Mouse (Mus musculus) forebrain, embryonic 12.5 days (tissue): ENCODE data around the gene Ggct. TPM values are rescaled to one million over a fixed set of nuclear protein-coding genes. Genes with fewer than 3 reads are reported as not detected.

Source experiments
- ATAC-seq: fragments of 200-750 bp; cut with Nextera tagmentation; 2 replicates; pipeline ENCODE4 v1.8.0; 2017; ENCODE audit warnings: moderate TSS enrichment; ENCODE audit not compliant: low FRiP score
- H3K27ac ChIP-seq: fragments of 300-500 bp; sonication (generic); 2 replicates; pipeline ENCODE4 v1.5.1; 2016; ENCODE audit warnings: mild to moderate bottlenecking
- H3K27me3 ChIP-seq: fragments of 300-500 bp; sonication (generic); 2 replicates; pipeline ENCODE4 v1.6.1; 2016; ENCODE audit warnings: mild to moderate bottlenecking
- H3K36me3 ChIP-seq: fragments of 300-500 bp; sonication (generic); replicated peaks from 2 replicates; pipeline ENCODE4 v1.6.1; 2016; ENCODE audit warnings: mild to moderate bottlenecking
- H3K4me1 ChIP-seq: fragments of 300-500 bp; sonication (generic); 2 replicates; pipeline ENCODE4 v1.6.1; 2016
- H3K4me2 ChIP-seq: fragments of 300-500 bp; sonication (generic); 2 replicates; pipeline ENCODE4 v1.6.1; 2016; ENCODE audit warnings: mild to moderate bottlenecking, moderate library complexity
- H3K4me3 ChIP-seq: fragments of 300-500 bp; sonication (generic); replicated peaks from 2 replicates; pipeline ENCODE4 v1.5.1; 2016; ENCODE audit warnings: mild to moderate bottlenecking
- H3K9ac ChIP-seq: fragments of 300-500 bp; sonication (generic); 2 replicates; pipeline ENCODE4 v1.6.1; 2016; ENCODE audit warnings: mild to moderate bottlenecking
- H3K9me3 ChIP-seq: fragments of 300-500 bp; sonication (generic); 2 replicates; pipeline ENCODE4 v1.6.1; 2016
- WGBS: fragments of 180-500 bp; shearing (Covaris S2); methylation state at CpG from one replicate; pipeline ENCODE4 v1.1.7; 2016; 5-methylcytosine and 5-hydroxymethylcytosine counted together
- polyA plus RNA-seq: library from polyadenylated mRNA; unstranded; fragments of >200 nt; fragmentation: Nextera tagmentation; extraction: Ambion mirVana; gene quantifications from 2 replicates; pipeline ENCODE4 v1.2.1, GENCODE M21; 2016

Ggct gene
- polyA plus RNA-seq, 1 experiment from 2014 or later: 9.4 TPM

DNA sequence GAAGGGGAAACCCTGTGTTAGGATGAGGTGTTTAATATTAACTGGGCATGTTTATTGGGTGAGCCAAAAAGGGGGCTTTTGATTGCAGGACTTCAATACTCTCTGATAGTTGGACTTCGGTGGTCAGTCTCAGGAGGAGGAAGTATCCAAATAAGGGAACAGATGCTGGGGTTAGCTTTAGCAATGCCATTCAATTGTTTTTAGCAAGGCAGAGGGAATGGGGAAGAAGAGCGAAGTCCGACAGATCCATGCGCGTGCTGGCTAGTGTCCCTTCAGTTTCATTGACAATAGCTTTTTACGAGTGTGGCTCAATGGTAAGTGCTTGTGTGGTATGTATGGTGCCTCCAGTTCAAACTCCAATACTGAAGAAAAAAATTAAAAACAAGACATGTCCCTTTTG, 51.6 kb downstream of the Ggct start:
- no peaks in the 10 kb centered on the region for H3K36me3 ChIP-seq
- peaks cover 30% of the 10 kb centered on the region for H3K27me3 ChIP-seq
- no peaks in the 10 kb centered on the region for H3K9me3 ChIP-seq
- 92% methylated on average over 6 of the region's 6 CpGs for WGBS
- H3K4me1 ChIP-seq: no peaks in the 10 kb centered on the region
- no peak overlapping the region for H3K27ac ChIP-seq
- H3K4me3 ChIP-seq: no peak overlapping the region
- no peak overlapping the region for H3K9ac ChIP-seq
- H3K4me2 ChIP-seq: no peak overlapping the region
- no peak for ATAC-seq

DNA sequence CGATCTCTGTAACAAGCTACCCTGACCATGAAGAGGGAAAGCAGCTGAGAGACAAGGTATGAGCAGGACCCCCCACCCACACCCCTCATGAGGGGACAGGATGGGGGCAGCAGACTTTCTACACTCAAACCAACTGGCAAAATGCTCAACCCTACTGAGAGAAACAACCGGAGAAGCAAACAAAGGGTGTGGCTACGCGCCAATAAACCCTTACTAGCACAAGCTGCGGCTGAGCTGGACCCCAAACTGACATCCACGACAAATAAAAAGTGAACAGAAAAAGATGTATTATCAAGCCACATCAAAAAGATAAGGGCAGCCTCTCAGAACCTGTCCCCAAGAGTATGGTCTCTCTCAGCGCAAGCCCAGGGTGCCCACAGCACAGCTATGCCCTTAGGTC, 52.6 kb downstream of the Ggct start:
- ATAC-seq: no peak
- H3K4me1 ChIP-seq: no peaks in the 10 kb centered on the region
- H3K27ac ChIP-seq: no peak overlapping the region
- H3K9me3 ChIP-seq: no peaks in the 10 kb centered on the region
- 85% methylated on average over 7 of the region's 7 CpGs for WGBS
- no peaks in the 10 kb centered on the region for H3K36me3 ChIP-seq
- H3K27me3 ChIP-seq: peaks cover 29% of the 10 kb centered on the region
- H3K4me3 ChIP-seq: no peak overlapping the region
- no peak overlapping the region for H3K4me2 ChIP-seq
- no peak overlapping the region for H3K9ac ChIP-seq

DNA sequence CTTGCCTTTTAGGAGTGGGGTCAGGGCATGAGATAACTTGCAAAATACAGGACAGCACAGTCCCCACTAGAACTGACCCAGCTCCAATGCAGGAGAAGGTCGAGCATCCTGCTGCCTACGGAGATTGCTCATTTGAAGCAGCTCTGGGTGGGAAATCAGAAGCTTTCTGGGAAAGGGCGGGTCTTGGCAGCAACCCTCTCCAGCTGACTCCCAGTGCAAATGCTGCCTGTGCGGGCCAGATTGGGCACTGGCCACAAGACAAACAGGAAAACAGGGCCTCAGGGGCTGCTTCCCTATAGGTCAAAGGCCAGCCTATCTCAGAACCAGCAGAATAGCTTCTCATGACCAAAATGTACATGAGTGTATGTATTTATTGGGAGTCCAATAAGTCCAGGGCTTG, 53.1 kb downstream of the Ggct start:
- Histone ChIP-seq H3K27ac (no peak overlapping the region), H3K4me1 (no peaks in the 10 kb centered on the region), H3K36me3 (no peaks in the 10 kb centered on the region), H3K9me3 (no peaks in the 10 kb centered on the region), H3K9ac (no peak overlapping the region), H3K27me3 (peaks cover 24% of the 10 kb centered on the region), H3K4me2 (no peak overlapping the region), H3K4me3 (no peak overlapping the region)
- ATAC-seq: no peak
- 80% methylated on average over 4 of the region's 4 CpGs for WGBS

DNA sequence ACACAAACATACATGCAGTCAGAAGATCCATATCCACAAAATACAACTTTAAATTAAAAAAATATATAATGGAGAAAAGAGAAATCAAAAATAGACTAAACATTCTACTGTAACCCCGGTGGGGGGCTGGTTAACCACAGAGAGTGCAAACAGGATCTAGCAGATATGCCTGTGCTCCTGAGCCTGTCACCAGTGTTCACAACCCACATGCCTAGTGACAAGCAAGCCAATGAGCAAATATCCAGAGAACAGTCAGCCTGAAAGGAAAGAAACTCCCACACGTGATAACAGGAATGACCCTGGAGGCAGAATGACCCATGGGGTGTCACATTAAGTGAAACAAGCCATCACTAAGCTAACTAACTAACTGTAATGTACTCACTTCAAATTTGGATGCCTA, 56.3 kb downstream of the Ggct start:
- WGBS: 86% methylated on average over 2 of the region's 2 CpGs

DNA sequence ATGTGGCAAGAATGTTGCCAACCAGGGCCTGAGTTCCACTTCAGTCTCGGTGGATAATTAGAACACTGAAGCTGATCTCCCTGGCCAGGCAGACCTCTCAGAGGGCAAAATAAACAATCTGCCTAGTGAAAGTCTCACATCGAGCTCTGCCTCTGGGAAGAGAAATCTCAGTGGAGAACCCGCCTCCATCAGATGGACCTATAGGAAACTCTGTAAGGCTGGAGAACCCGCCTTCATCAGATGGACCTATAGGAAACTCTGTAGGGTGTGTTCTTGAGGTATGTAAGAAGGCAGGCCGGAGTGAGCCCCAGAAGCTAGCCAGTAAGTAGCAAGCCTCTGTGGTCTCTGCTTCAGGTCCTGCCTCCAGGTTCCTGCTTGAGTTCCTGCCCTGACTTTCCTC, 57.8 kb downstream of the Ggct start:
- H3K4me2 ChIP-seq: no peak overlapping the region
- ATAC-seq: no peak
- no peaks in the 10 kb centered on the region for H3K4me1 ChIP-seq
- 83% methylated on average over 5 of the region's 5 CpGs for WGBS
- no peaks in the 10 kb centered on the region for H3K36me3 ChIP-seq
- H3K9me3 ChIP-seq: no peaks in the 10 kb centered on the region
- H3K27ac ChIP-seq: no peak overlapping the region
- H3K9ac ChIP-seq: no peak overlapping the region
- no peak overlapping the region for H3K4me3 ChIP-seq
- H3K27me3 ChIP-seq: no peaks in the 10 kb centered on the region

More for the DNA sequence above, 56.3 kb downstream of the Ggct start:
- Histone ChIP-seq H3K27ac (no peak overlapping the region), H3K4me1 (no peaks in the 10 kb centered on the region), H3K9ac (no peak overlapping the region), H3K27me3 (no peaks in the 10 kb centered on the region), H3K4me2 (no peak overlapping the region), H3K4me3 (no peak overlapping the region), H3K36me3 (no peaks in the 10 kb centered on the region), H3K9me3 (no peaks in the 10 kb centered on the region)
- ATAC-seq: no peak

DNA sequence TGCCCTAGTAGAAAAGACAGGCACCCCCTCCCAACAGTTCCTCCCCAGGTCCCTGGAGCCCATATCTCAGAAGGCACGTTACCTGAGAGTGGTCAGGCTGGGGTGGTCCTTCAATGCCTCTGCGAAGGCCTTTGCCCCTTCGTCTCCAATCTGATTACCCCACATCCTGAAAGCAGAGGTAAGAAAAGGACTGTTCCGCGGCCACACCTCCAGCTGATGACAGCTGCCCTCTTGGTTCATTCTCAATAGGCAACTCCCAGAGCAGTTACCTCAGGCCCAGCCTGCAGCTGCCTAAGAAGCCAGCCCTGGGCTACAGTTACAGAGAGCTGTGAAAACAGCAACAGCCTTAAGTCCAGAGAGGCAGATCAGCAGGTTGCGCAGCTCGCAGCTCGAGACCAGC, 58.4 kb downstream of the Ggct start:
- ATAC-seq: no peak
- Histone ChIP-seq H3K27me3 (no peaks in the 10 kb centered on the region), H3K4me3 (no peak overlapping the region), H3K4me2 (no peak overlapping the region), H3K9ac (no peak overlapping the region), H3K36me3 (no peaks in the 10 kb centered on the region), H3K4me1 (no peaks in the 10 kb centered on the region), H3K27ac (no peak overlapping the region), H3K9me3 (no peaks in the 10 kb centered on the region)
- 94% methylated on average over 8 of the region's 8 CpGs for WGBS

DNA sequence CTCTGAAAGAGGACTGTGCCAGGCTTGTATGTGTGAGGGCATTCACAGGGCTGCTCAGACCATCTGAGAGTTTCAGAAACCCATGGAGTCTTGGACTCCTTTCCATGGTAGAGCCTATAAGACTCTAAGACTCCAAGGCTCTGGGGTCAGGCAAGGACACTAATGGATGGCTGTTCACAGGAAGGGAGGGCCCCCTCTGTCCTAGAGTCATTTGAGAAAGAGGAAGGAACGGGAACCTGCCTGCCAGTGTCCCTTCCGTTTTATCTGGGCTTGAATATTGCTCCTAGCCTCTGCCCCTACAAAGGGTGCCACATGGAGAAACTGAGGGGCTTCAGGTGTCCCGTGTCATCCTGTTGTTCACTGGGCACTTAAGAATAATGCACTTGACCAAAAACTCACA, 58.9 kb downstream of the Ggct start:
- no peak overlapping the region for H3K9ac ChIP-seq
- WGBS: 79% methylated on average over 3 of the region's 3 CpGs
- ATAC-seq: no peak

DNA sequence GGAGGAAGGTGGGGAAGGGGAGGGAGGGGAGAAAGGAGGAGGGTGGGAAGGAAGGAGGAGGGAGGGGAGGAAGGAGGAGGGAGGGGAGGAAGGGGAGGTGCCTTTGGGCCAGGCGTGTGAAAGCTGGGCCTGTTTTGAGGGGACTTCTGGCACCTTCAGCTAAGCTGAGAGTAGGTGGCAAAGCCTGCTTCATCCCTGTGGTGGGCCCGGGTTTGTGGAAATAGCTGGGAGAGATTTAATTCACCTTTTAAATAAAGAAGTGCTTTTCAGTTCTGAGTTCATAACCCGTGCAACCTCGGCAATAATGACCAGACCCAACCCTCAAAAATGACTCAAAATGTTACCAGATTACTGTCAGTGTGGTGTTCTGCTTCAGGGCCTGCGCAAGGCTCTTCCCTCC, 59.5 kb downstream of the Ggct start:
- no peaks in the 10 kb centered on the region for H3K36me3 ChIP-seq
- no peak for ATAC-seq
- H3K4me3 ChIP-seq: no peak overlapping the region
- H3K4me1 ChIP-seq: no peaks in the 10 kb centered on the region
- no peak overlapping the region for H3K4me2 ChIP-seq
- H3K27me3 ChIP-seq: no peaks in the 10 kb centered on the region
- H3K9ac ChIP-seq: no peak overlapping the region
- WGBS: 80% methylated on average over 5 of the region's 5 CpGs
- H3K9me3 ChIP-seq: no peaks in the 10 kb centered on the region
- H3K27ac ChIP-seq: no peak overlapping the region

More for the DNA sequence above, 58.9 kb downstream of the Ggct start:
- no peak overlapping the region for H3K4me2 ChIP-seq
- H3K9me3 ChIP-seq: no peaks in the 10 kb centered on the region
- no peaks in the 10 kb centered on the region for H3K27me3 ChIP-seq
- H3K36me3 ChIP-seq: no peaks in the 10 kb centered on the region
- no peak overlapping the region for H3K4me3 ChIP-seq
- no peak overlapping the region for H3K27ac ChIP-seq
- H3K4me1 ChIP-seq: no peaks in the 10 kb centered on the region

Other genes starting within 250 kb of the Ggct start
- gene Znrf2, start 176.0 kb downstream of the Ggct start, polyA plus RNA-seq: 5.4 and 5.6 TPM in 2 replicates
- 1.8 and 2.0 TPM in 2 replicates for gene Nod1, start 20.3 kb downstream of the Ggct start, polyA plus RNA-seq
- 203 and 207 TPM in 2 replicates for gene Gars, start 45.1 kb upstream of the Ggct start, polyA plus RNA-seq
- 0.33 and 0.44 TPM in 2 replicates for gene Crhr2, start 140.1 kb upstream of the Ggct start, polyA plus RNA-seq
- gene Inmt, start 182.1 kb upstream of the Ggct start, polyA plus RNA-seq: 0.59 and 0.92 TPM in 2 replicates
- 16.8 and 20.6 TPM in 2 replicates for gene Mindy4, start 210.4 kb upstream of the Ggct start, polyA plus RNA-seq